8 mouse cellular contexts compared by ENCODE assay signal in genomic region chr1:143813676-143814360, GRCm38 (mm10). TPM values are rescaled to one million over a fixed set of nuclear protein-coding genes. Genes with fewer than 3 reads are reported as not detected.
DNase-seq lines count a peak whose midpoint lies in the region; ATAC-seq lines count a peak whose summit lies in the region.

No protein-coding gene starts in this region.

- peak; percentile 80 for DNase-seq in adrenal gland, adult 2 months
- DNase-seq in embryo, embryonic 11 days, result peak; percentile 84
- peak; percentile 57 for DNase-seq in gastrocnemius, postnatal 25 days
- DNase-seq in left cerebral cortex, postnatal 10 days (ENCODE audit: extremely low spot score in 1 of 2, low spot score in 2 of 2), result peak; percentile 50 to 86
- DNase-seq in right cerebral cortex, postnatal 36 days (ENCODE audit: low spot score in 2 of 2), result peak; percentile 24 to 46
- peak; percentile 63 to 83 for DNase-seq in urinary bladder, postnatal 4 days (ENCODE audit: low spot score in 2 of 2)

- peak; percentile 88 for ATAC-seq in inflammation-experienced regulatory T-cells, adult 6 months
- ATAC-seq in megakaryocyte-erythroid progenitor cell, adult 5-6 weeks (replicated peaks; ENCODE audit: low FRiP score, low TSS enrichment, poor library complexity, severe bottlenecking), result peak; percentile 93

- intact Hi-C loops in left cerebral cortex, postnatal 10 days (cut with DNase I), result no loop called here

RNA-seq across cellular contexts. Expression of gene Uchl5, which starts 36.7 kb away (rescaled TPM):
- 10 to 100 TPM; 20.5 to 23.7 TPM for total RNA-seq in adrenal gland, adult 2 months (2021)
- 1.2 and 1.9 TPM in 2 replicates for polyA plus RNA-seq in adrenal gland, adult 2 months (2012; rRNA removed)
- 10 to 100 TPM; 23.3 to 23.9 TPM for total RNA-seq in gastrocnemius, postnatal 25 days (2021)
- polyA plus RNA-seq in inflammation-experienced regulatory T-cells, adult 6 months (2017; shearing (Covaris generic)), result 10 to 100 TPM; 49.2 to 94.0 (median 74.1) TPM
- total RNA-seq in left cerebral cortex, postnatal 10 days (2021), result 10 to 100 TPM; 33.1 to 33.2 TPM
- total RNA-seq in megakaryocyte-erythroid progenitor cell, adult 5-6 weeks (2014; fragmentation: Nextera tagmentation), result 99.1 and 112 TPM in 2 replicates
- 140 and 180 TPM in 2 replicates for total RNA-seq in megakaryocyte-erythroid progenitor cell, adult 5-6 weeks (2017)

RNA-seq across cellular contexts. Expression of gene Trove2, which starts 37.0 kb away (rescaled TPM):
- total RNA-seq in adrenal gland, adult 2 months (2021), result 10 to 100 TPM; 11.3 to 18.1 TPM
- 0.48 and 0.51 TPM in 2 replicates for polyA plus RNA-seq in adrenal gland, adult 2 months (2012; rRNA removed)
- 1 to 10 TPM; 2.5 to 3.1 TPM for total RNA-seq in gastrocnemius, postnatal 25 days (2021)
- polyA plus RNA-seq in inflammation-experienced regulatory T-cells, adult 6 months (2017; shearing (Covaris generic)), result 1 to 10 TPM; 4.6 to 6.5 (median 4.7) TPM
- 10 to 100 TPM; 27.5 to 30.8 TPM for total RNA-seq in left cerebral cortex, postnatal 10 days (2021)
- total RNA-seq in megakaryocyte-erythroid progenitor cell, adult 5-6 weeks (2014; fragmentation: Nextera tagmentation), result 0.85 and 2.1 TPM in 2 replicates
- 1.7 and 5.1 TPM in 2 replicates for total RNA-seq in megakaryocyte-erythroid progenitor cell, adult 5-6 weeks (2017)

Comparison
In these comparisons a context has a peak if more than half of its experiments do, and no peak if none do; other contexts are left out.
1. Peak in every context shown above with its lines: DNase-seq and ATAC-seq.